Mouse (Mus musculus) frontal cortex, postnatal 14 days (tissue): ENCODE measurements around the gene Hoxc4.

ENCODE experiments used
- DNase-seq, 2 experiments: peaks; one replicate each; pipeline ENCODE4 v3.0.0; 2022; ENCODE audit warnings: low spot score in 2 of 2

Hoxc4 gene

GRCm38 (mm10) chr15:103018636-103019035, at the start of gene Hoxc4:
Hoxc4 (plus strand) TSS chr15:103018934.
- DNase-seq, result no peak

GRCm38 (mm10) chr15:102969296-102969695, 49.4 kb upstream of the Hoxc4 start:
- DNase-seq, result no peak

- DNase-seq, result no peak
Observed at GRCm38 (mm10) chr15:102970740-102971139, 48.0 kb upstream of the Hoxc4 start.

GRCm38 (mm10) chr15:102972254-102972653, 46.5 kb upstream of the Hoxc4 start:
- no peak for DNase-seq

GRCm38 (mm10) chr15:102972753-102973152, 46.0 kb upstream of the Hoxc4 start:
- DNase-seq, result no peak

GRCm38 (mm10) chr15:102975034-102975433, 43.7 kb upstream of the Hoxc4 start:
- no peak for DNase-seq

GRCm38 (mm10) chr15:102975688-102976111, 43.0 kb upstream of the Hoxc4 start:
- no peak for DNase-seq

- no peak for DNase-seq
Observed at GRCm38 (mm10) chr15:102976171-102976570, 42.6 kb upstream of the Hoxc4 start, which contains the start of gene Hoxc9. Hoxc9 (plus strand) TSS chr15:102976439.

- no peak for DNase-seq
Observed at GRCm38 (mm10) chr15:102976631-102977422, 41.9 kb upstream of the Hoxc4 start.

DNA sequence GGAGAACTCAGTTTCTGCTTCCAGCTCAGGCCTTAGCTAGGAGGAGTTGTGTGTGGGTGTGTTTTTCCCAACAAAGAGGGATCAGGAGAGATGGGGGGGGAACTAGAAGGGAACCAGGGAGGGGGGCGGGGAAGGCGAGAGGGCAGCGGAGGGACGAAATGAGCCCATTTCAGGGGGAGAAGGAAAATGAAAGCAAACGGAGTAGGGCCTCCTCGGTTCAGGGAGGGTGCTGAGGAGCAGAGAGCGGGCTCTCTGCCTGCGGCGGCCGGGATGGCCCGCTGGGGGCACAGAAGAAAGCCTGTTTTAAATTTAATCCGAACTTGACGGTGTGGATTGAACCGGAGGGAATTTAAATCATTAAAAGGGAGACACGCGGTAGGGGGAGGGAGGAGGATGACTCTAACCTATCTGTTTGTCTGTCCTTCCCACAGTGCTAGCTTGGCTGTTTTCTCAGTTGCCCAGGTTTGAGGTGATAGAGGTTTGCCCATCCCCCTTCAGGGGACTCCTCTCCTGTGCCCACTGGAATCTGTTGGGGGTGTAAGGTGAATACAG, 41.2 kb upstream of the Hoxc4 start:
- no peak for DNase-seq

DNA sequence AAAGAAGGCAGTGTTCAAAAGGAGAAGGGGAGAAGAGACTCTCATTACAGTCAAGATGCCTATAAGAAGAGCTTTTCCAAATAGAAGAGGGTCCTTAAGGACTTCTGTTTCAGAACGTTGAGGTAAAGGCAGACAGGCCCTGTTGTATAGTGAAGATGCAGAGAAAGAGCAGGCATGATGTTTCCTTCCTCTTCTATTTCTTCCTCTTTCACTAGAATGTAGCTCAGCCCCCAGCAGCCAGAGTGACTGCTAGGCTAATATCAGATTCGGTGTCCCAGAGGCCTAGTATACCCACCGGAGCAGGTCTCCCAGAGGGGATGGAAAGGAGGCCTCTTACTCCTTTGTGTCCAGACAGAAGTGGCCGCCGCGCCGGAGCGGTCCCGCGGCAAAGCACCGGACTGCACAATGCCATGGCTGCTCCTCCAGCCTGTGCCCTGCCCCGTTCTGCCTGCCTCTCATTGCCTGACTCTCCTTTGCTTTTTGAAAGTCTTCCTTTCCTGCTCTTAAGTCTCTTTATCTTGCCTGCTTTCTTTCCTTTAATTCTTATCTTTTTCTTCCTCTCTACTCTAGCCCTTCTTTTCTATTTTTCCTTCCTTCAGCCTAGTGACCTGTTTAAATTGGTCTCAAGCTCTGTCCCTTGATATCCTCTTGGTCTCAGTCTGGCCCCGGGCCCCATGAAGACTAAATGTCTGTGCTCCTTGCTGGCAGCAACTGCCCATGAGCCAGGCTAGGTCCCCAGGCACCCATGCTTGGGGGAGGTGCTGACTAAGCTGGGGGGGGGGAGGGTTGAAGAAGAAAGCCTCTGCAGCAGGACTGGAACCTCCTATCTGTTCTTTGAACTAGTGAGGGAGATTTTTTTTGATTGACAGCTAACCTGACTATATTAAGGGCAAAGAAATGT, 39.9 kb upstream of the Hoxc4 start:
- DNase-seq, result no peak

DNA sequence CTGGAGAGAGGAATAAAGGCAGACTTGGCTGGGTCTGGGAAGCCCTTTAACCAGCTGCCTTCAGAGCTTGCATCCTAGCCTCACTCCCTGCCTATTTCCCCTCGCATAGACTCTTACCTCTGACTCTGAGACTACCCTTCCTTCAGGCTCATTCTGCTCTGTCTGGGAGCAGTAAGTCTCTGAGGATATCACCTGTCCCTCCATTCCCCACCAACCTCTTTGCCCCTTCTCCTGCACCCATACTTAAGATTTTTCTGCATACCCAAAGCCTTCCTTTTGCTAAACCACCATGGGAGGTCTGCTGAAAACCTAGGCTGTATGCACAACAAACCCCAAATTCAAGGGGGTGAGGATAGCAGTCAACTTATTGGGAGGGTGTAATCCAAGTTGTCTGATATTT, 38.8 kb upstream of the Hoxc4 start:
- no peak for DNase-seq

- DNase-seq, result no peak
Observed at GRCm38 (mm10) chr15:102980352-102980751, 38.4 kb upstream of the Hoxc4 start.

DNA sequence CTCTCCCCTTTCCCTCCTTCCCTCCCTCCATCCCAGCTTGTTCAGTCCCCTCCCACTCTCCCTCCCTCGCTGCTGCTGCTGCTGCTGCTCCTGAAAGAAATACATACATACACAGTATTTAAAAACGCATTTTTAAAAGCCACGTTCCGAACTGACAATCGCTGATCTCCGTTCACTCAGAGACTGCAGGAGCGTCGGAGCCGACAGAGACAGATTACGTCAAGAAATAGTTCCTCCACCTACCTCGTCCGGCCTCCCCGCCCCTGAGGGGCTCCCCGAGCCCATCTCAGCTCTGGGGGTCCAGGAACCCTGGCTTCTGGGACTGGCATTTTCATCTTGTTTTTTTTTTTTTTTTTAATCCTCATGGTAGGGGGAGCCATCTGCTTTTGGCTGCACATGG, 37.8 kb upstream of the Hoxc4 start:
- DNase-seq, result no peak

DNA sequence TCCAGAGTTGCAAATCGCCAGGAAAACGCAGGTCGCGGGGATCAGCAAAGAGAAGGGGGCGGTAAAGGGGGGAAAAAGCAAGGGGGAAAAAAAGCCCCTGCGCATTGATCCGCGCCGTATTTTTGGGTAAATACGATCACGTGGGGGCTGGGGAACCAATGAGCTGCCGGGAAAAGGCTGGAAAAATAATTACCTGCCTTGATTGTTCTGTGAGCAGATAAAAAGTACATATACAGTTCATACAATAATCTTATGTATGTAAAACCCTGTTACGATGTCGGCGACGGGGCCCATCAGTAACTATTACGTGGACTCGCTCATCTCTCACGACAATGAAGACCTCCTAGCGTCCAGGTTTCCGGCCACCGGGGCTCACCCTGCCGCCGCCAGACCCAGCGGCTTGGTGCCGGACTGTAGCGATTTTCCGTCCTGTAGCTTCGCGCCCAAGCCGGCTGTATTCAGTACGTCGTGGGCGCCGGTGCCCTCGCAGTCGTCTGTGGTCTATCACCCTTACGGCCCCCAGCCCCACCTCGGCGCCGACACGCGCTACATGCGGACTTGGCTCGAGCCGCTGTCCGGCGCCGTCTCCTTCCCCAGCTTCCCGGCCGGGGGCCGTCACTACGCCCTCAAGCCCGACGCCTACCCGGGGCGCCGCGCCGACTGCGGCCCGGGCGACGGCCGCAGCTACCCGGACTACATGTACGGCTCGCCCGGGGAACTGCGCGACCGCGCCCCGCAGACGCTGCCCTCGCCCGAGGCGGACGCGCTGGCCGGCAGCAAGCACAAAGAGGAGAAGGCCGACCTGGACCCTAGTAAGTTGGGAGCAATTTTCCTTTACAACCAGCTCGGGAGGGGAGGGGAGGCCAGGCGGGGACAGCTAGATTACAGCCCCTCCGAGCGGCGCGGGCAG, 37.1 kb upstream of the Hoxc4 start:
- DNase-seq, result no peak

GRCm38 (mm10) chr15:102983716-102984115, 35.0 kb upstream of the Hoxc4 start:
- DNase-seq, result no peak

DNA sequence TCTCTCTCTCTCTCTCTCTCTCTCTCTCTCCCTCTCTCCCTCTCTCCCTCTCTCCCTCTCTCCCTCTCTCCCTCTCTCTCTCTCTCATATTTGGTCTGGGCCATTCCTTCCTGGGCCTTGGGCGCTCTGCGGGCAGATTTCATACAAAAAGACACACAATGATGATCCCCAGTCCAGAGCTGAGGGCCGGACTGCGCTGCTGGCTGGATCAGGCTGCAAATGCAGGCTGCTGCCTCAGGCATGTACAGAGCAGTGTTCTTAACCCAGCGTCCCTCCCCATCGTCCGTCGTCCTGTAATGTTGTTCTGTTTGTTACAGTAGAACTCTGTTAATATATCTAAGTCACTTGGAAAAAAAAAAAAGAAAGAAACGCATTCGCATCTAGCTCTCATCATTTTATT, 34.2 kb upstream of the Hoxc4 start:
- no peak for DNase-seq

DNA sequence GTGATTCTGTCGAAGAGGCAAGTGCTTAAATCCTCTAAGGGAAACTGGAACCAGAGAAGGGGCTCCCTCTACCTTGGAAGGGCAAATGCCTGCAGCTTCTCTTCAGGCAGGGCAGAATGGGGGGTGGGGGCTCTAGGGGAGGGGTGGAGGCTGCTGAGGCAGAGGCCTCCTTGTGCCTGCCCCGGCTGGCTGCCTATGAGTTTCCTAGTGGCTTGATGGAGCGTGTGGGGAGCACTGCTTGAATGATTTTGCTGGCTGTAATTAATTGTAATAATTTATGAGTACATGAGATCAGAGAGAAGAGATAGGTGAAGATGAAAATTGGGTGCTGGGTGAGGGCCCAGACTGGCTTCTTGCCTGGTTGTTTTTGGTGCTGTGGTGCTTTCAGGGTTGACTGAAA, 33.8 kb upstream of the Hoxc4 start:
- no peak for DNase-seq

DNA sequence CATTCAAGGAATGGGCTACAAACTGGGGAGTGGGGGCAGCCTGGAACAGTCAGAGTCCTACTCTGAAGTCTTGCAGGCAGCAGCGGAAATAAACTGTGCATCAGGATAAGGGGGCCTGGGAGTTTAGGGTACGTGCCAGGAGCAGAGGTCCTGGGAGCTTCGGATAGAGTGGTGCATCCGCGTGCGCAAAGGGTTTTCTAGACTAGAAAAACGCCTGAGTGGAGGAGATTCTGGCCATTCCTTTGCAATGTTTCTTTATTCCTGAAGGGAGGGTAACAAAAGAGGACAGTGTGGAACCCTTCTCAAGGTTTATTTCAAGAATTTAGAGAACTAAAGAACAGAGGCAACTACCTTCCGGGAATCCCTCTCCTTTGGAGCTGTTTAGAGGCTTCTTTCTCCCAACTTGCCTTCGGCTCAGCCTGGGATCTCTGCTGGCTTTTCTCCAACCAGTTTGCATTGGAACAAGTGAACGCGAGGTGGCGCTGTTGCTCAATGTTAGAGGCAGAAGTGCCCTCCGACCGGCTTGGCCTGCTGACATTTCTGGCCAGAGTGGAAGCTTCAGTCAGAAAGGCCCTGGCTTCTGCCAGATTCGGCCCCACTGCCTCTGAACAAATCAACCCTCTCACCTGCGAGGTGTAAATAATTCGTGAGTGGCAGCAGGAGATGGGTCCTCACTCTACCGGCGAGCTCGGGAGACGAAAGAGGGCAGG, 31.5 kb upstream of the Hoxc4 start:
- DNase-seq, result peak; percentile 52 to 76

DNA sequence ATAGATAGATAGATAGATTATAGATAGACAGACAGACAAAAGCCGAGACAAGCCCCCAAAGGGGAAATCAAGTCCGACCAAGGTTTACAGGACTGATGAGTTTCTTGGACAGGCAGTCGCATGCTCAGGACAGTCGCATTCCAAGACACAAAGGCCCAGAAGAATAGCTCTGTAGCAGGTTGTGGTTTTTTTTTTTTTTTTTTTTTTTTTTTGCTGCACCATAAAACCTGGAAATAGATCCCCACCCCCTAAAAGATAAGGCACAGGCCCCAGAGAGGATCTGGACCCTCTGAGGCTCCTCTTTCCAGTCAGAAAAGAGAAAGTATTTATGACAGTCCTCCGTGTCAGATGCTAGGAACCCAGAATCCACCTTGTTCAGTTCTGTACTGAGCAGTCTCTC, 30.7 kb upstream of the Hoxc4 start:
- no peak for DNase-seq
